Mouse (Mus musculus): ENCODE data around the gene Myo16.

Myo16 gene

GRCm38 (mm10) chr8:10472371-10472770, 318.7 kb downstream of the Myo16 start:
- DNase-seq (ENCODE audit: low spot score): no peak

DNA sequence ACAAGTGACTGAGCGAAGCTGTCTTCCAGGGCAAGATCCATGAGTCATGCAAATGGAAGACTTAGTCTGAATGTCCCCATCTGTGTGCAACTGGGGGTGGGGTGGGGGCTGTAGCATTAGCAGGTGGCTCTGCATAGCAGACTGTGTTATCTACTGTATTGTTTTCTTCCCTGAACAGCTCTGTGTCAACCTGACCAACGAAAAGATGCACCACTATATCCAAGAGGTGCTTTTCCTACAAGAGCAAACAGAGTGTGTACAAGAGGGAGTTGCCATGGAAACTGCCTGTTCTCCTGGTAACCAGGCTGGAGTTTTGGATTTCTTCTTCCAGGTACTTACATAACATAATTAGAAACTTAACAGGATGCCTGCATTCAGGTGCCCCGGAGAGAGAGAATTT, 320.7 kb downstream of the Myo16 start:
- DNase-seq (ENCODE audit: low spot score): peak; percentile 43

DNA sequence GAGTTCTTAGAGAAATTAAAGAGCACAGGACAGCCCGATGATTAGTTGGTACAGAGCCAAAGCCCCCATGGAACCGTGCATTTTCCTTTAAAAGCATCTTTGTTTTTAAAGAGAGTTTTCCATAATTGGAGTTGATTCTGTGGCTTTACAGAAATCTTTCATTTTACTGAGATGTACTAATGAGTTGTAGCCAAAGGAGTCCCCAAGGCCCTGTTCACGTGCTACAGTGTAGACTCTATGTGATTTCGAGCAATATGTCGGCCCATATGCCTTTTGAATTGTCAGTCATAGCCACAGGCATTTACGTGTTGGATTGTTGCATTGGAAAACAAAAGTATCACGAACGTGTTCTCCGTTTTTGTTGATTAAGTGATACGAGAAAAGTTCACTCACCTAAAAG, 325.3 kb downstream of the Myo16 start:
- no peak for DNase-seq (ENCODE audit: low spot score)

GRCm38 (mm10) chr8:10480850-10481249, 327.1 kb downstream of the Myo16 start:
- no peak for DNase-seq (ENCODE audit: low spot score)

- no peak for DNase-seq (ENCODE audit: low spot score)
Measured at GRCm38 (mm10) chr8:10482064-10482463, 328.4 kb downstream of the Myo16 start.

DNA sequence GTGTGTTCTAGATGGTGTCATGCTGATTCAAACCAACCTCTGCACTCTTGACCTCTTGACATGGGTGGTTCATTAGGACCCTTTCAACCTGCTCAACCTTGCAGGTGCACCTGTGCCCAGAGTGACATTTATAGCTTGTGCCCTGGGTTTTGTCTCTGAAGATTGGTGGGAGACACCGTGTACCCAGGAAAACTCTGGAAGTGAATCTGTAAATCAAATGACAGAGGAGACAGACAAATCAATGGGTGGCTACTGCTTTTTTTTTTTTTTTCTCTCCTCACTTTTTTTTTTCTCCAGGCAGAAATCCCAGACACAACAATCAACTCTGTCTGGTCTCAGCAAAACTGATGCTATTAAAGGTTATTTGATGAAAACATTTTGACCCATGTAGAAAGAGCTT, 329.2 kb downstream of the Myo16 start:
- no peak for DNase-seq (ENCODE audit: low spot score)

DNA sequence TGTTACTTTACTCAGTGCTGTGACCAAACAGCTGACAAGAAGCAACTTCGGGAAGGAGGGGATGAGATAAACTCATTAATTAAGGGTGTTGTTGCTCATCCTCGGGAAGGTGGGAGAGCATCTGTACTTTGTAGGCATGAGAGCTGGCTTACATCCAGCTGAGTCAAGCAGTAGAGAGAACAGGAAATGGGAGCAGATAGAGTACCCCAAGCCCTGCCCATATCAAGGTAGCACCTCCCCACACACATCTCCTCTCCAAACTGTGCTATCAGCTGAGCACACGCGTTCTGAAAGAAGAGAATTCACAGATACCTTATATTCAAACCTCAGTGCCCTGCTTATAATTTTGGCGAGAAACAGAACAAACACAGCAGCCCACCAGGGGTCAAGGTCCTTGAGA, 330.1 kb downstream of the Myo16 start:
- DNase-seq (ENCODE audit: low spot score): no peak

- DNase-seq (ENCODE audit: low spot score): no peak
Measured at GRCm38 (mm10) chr8:10489738-10490419, 336.2 kb downstream of the Myo16 start.

DNA sequence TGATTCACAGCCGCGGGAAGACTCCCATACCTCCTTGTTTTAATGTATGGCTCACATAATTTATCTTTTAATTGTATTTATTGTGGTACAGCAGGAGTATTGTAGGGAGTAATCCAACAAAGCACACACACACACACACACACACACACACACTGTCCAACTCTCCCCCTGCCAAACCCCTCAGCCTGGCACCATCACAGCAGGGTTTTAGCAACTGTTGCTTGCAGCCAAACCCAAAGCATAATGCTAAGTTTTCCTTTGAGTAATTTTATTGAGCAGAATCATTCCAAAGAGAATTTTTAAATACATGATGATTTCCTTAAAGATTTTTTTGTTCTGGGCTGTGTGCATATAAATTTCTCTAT, 336.7 kb downstream of the Myo16 start:
- no peak for DNase-seq (ENCODE audit: low spot score)

- DNase-seq (ENCODE audit: low spot score): no peak
Measured at GRCm38 (mm10) chr8:10490874-10491273, 337.2 kb downstream of the Myo16 start.

- no peak for DNase-seq (ENCODE audit: low spot score)
Measured at GRCm38 (mm10) chr8:10499846-10500245, 346.1 kb downstream of the Myo16 start.

GRCm38 (mm10) chr8:10500465-10500864, 346.8 kb downstream of the Myo16 start:
- no peak for DNase-seq (ENCODE audit: low spot score)

- no peak for DNase-seq (ENCODE audit: low spot score)
Measured at GRCm38 (mm10) chr8:10501750-10502149, 348.0 kb downstream of the Myo16 start.

DNA sequence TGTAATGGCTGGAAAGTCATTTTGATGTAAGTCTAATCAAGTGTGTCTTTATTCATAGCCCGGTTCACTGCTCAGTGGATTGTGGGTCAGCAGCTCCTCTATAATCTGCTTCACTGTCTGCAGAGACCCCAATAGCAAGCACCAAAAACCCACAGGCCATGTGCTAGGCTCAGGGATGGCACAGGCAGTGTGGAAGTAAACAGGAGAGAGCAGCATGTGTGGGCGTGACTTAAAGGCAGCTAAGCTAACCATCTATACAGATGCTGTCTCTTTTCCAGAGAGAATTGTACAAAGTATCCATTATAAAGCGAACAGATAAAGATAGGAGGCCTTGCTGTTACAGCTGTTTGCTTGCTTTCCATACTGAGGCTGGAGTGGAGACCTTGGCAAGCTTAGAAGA, 358.4 kb downstream of the Myo16 start:
- DNase-seq (ENCODE audit: low spot score): no peak

DNA sequence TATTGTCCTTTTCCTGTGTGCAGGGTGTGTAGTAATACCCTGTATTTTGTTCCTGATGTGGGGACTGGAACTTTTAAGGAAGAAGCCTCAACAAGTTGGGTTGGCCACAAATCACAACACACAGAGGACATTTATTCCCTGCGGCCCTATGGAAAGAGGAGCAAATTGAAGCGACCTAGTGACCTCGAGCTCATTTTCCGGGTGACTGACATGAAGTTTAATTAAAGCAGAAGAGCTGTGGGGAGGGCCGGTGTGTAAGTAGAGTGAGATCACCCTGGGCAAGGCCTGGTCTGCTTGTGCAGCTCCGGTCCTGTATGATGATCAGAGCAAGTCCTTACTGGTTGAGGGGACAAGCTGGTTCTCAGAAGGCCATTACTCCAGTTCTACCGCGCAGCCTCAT, 363.7 kb downstream of the Myo16 start:
- DNase-seq (ENCODE audit: low spot score): no peak

DNA sequence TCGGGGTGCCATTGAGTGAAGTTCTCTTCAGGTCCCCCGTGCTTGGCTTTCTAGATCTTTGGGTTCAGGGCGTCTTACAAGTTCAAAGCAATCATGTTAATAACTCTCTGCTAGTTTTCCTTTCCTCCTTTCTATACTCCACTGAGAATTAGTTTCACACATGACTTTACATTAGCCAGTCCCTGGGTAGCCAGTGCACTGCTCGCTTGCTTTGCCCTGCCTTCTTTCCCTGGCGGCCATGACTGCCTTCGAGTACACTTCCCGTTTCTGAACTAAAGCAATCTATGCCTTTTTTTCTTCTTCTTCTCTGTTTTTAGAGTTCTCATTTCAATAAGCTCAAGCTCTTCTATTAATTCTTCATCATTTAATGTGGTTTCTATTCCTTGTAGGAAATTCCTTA, 365.6 kb downstream of the Myo16 start:
- no peak for DNase-seq (ENCODE audit: low spot score)

GRCm38 (mm10) chr8:10521463-10521862, 367.8 kb downstream of the Myo16 start:
- no peak for DNase-seq (ENCODE audit: low spot score)

DNA sequence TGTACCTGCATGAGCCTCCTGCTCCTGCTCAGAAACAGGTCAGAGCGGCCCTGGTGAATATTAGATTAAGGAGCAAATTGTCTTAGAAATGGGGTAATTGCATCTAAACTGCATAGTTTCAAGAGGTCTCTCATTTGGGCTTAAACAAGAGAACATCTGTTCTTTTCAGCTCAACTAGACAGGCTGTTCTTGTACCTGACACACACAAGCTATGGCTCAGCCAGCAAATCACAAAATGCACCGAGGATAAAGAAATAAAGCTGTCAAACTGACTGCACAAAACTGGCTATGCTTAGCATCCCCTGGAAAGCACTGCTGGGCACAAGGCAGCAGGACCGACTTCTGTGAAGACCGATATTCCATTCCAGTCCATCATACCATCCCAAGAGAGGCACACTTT, 372.0 kb downstream of the Myo16 start:
- DNase-seq (ENCODE audit: low spot score): no peak

DNA sequence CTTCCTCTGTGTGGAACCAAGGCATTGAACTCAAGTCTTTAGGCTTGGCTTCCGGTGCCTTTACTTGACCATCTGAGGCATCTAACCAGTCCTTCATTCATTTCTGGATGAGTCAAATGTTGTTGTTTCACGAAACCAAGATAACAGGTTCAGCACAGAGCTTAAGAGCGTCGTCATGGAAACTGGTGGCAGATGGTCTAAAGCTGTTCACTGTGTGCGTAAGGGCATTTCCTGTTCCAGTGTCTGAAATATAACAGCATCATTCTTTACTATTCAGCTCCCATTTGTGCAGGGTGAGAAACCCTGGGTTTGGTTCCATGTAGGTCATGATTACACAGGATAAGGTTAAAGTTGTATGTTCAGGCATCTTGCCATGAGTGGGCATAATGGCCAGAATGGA, 372.9 kb downstream of the Myo16 start:
- DNase-seq (ENCODE audit: low spot score): no peak

DNA sequence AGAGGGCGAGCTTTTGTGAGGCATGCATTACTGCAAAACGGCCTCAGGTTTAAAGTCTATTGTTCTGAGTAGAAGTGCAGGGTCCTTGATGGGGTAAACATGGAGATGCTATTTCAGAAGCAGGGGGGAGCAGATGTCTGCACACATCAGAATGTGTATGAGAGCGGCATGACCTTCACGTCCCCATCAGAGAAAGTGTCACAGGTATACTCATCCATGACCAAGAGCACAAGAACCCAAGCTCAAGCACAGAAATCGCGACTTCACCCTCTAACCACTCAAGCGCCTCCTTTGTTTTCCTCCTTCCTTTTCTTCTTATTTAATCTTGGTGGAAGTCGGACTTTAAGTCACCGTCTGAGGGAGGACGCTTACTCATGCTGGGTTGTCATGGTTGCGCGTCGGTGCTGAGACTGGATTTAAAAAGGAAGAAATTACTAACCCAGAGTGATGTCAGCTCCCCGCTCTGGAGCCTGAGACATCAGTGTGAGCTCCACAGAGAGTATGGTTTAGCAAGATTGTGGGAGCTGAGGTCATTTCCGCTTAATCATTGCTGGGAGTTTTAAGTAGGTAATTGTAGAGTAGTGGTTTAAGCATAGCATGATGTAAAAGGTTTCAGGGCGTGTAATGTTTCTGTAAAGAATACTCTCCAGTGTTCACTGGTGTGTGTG, 381.0 kb downstream of the Myo16 start:
- no peak for DNase-seq (ENCODE audit: low spot score)

DNA sequence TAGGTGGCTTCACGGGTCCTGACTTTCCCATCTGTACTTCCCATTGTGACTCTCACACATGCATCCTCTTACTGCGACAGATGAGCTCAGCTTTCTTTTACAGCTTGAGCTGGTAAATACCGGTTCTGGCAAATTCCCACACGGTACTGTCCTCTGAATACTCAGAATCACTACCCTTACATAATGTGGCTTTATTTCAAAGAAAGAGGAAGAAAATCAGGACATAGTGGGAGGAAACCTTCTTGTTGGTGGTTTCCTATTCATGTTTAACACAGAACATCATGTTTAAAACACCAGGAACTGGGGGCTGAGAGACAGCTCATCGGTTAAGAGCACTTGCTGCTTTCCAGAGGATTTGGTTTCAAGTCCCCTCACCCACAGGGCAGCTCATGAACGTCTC, 384.6 kb downstream of the Myo16 start:
- DNase-seq (ENCODE audit: low spot score): no peak

DNA sequence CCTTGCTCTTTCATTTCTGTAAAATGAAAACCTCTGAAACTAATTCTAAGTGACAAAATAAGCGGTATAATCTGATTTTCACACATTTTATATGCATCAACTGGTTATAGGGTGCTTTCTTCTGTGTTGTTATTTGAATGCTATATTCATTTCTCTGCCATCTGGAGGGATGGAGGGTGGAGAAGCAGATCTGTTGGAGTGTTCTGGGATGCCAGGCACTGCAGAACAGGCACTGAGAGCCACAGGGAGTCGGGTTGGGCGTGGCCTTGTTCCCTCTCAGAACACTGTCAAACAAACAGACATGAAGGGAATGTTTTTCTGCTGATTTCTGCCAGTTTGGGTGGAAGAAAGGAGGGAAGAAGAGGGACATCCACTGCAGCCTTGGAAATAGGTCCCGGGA, 386.0 kb downstream of the Myo16 start:
- no peak for DNase-seq (ENCODE audit: low spot score)

DNA sequence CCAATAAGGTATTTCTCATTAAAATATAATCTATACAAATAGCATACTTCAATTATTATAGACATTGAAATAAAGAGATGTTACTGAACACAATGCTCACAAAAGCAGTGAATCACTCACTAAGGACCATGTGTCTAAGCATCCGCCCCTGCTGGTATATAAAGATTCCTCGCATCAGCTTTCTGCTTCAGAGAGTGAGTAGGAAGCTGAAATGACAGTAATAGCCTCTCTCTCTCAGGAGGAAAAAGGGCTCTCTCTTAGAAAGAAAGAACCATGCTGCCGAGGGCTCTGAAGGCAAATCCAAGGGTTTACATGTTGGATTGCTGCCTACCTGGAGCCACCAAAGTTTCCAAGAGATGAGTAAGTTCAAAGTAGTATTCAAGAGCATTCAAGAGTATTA, 392.2 kb downstream of the Myo16 start:
- no peak for DNase-seq (ENCODE audit: low spot score)

- no peak for DNase-seq (ENCODE audit: low spot score)
Measured at GRCm38 (mm10) chr8:10546519-10546918, 392.8 kb downstream of the Myo16 start.
